Mouse (Mus musculus): Measurements from ENCODE around the gene Napa. TPM values are rescaled to one million over a fixed set of nuclear protein-coding genes. Genes with fewer than 3 reads are reported as not detected.

Gene Napa
- polyA plus RNA-seq, 1 experiment from 2014 or later, result 177 TPM

DNA sequence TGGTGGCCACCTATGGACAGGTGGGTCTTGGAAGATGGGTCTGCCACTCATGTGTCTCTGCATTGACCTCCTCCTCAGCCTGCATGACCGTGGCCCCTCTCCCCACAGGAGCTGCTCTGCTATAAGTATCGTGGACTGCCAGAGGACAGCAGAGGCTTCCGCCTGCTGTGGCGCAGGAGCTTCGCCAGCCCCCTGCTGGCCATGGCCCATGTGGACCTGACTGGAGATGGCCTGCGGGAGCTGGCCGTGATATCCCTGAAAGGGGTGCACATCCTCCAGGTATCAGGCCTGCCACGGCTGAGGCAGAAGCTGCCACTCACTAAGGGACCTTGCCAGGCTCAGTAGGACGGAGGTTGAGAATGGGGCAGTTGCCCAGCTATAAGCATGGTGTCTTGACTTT, 27.6 kb downstream of the Napa start:
- DNase-seq (ENCODE audit: low spot score) (no peak), ATAC-seq (ENCODE audit: low FRiP score) (no peak)
- Histone ChIP-seq H3K4me3 (ENCODE audit: low read depth, low read length) (no peak overlapping the region), H3K27ac (ENCODE audit: low read depth, low read length) (no peak overlapping the region), H3K4me2 (replicated peaks; ENCODE audit: low read depth, low read length) (no peak overlapping the region), H3K27me3 (ENCODE audit: control insufficient read depth, insufficient read depth, low read length) (no peaks in the 10 kb centered on the region), H3K9me3 (ENCODE audit: control insufficient read depth, low read length) (no peaks in the 10 kb centered on the region), H3K4me1 (replicated peaks; ENCODE audit: control insufficient read depth, insufficient read depth, low read length) (peaks cover 3% of the 10 kb centered on the region; the same call in 1 of the 2 replicates), H3K36me3 (ENCODE audit: control insufficient read depth, insufficient read depth, low read length) (no peaks in the 10 kb centered on the region), H3K9ac (ENCODE audit: low read depth, low read length) (no peak overlapping the region)
- WGBS, result 81% methylated on average over 9 of the region's 9 CpGs

DNA sequence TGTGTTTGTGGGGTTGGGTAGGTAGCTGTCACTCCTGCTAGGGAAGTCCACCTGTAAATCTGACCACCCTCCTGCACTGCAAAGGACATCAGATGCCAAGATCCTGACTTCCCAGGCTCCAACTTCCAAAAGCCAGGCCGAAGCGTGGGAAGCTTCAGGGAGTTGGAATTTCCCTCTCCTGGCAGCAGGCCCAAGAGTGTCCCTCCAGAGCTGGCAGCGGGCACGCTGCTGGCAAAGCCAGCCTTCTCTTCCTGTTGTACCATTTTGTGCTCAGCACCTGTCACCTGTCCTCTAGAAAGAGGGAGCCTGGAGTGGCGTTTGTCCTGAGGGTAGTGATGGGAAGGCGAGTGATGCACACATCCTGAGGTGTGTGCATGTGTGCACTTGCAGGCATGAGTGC, 30.1 kb downstream of the Napa start:
- no peak overlapping the region for H3K4me2 ChIP-seq (replicated peaks; ENCODE audit: low read depth, low read length)
- H3K9me3 ChIP-seq (ENCODE audit: control insufficient read depth, low read length), result no peaks in the 10 kb centered on the region
- no peak overlapping the region for H3K27ac ChIP-seq (ENCODE audit: low read depth, low read length)
- 87% methylated on average over 6 of the region's 6 CpGs for WGBS
- ATAC-seq (ENCODE audit: low FRiP score) (no peak), DNase-seq (ENCODE audit: low spot score) (no peak)
- peaks cover 11% of the 10 kb centered on the region for H3K4me1 ChIP-seq (replicated peaks; ENCODE audit: control insufficient read depth, insufficient read depth, low read length)
- H3K4me3 ChIP-seq (ENCODE audit: low read depth, low read length), result no peak overlapping the region
- no peaks in the 10 kb centered on the region for H3K36me3 ChIP-seq (ENCODE audit: control insufficient read depth, insufficient read depth, low read length)
- H3K9ac ChIP-seq (ENCODE audit: low read depth, low read length), result no peak overlapping the region
- H3K27me3 ChIP-seq (ENCODE audit: control insufficient read depth, insufficient read depth, low read length), result no peaks in the 10 kb centered on the region

DNA sequence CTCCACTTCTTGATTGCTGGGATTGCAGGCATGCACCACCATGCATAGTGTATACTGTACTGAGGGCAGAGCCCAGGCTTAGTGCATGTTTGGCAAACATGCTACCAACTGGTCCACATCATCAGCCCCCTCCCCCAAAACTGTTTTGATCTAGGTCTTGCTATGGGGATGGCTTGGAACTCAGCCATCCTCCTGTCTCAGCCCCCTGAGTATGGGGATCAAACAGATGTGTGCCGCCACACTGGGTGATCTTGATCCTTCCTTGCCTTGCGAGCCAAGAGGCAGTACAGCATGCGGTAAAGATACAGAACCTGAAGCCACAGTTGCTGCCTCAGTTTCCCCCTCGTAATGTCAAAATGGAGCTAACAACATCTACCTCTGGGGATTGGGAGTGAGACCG, 30.6 kb downstream of the Napa start:
- Histone ChIP-seq H3K9ac (ENCODE audit: low read depth, low read length) (no peak overlapping the region), H3K27me3 (ENCODE audit: control insufficient read depth, insufficient read depth, low read length) (no peaks in the 10 kb centered on the region), H3K27ac (ENCODE audit: low read depth, low read length) (no peak overlapping the region; the same call in 1 of the 2 replicates), H3K4me2 (replicated peaks; ENCODE audit: low read depth, low read length) (peak overlapping the region; percentile 87; the same call in 1 of the 2 replicates), H3K4me1 (replicated peaks; ENCODE audit: control insufficient read depth, insufficient read depth, low read length) (peaks cover 11% of the 10 kb centered on the region), H3K36me3 (ENCODE audit: control insufficient read depth, insufficient read depth, low read length) (no peaks in the 10 kb centered on the region), H3K4me3 (ENCODE audit: low read depth, low read length) (no peak overlapping the region), H3K9me3 (ENCODE audit: control insufficient read depth, low read length) (no peaks in the 10 kb centered on the region)
- ATAC-seq (ENCODE audit: low FRiP score) (no peak), DNase-seq (ENCODE audit: low spot score) (no peak)
- 72% methylated on average over 5 of the region's 5 CpGs for WGBS

- H3K4me2 ChIP-seq (replicated peaks; ENCODE audit: low read depth, low read length), result peak within 1 kb of the TSS; percentile 87
- H3K27ac ChIP-seq (ENCODE audit: low read depth, low read length), result peak within 1 kb of the TSS; percentile 88
- no peaks in the 10 kb centered on the region for H3K36me3 ChIP-seq (ENCODE audit: control insufficient read depth, insufficient read depth, low read length)
- H3K9ac ChIP-seq (ENCODE audit: low read depth, low read length), result peak within 1 kb of the TSS; percentile 77
- H3K4me3 ChIP-seq (ENCODE audit: low read depth, low read length), result peak within 1 kb of the TSS; percentile 73
- no peaks in the 10 kb centered on the region for H3K27me3 ChIP-seq (ENCODE audit: control insufficient read depth, insufficient read depth, low read length)
- peak; percentile 85 for ATAC-seq (ENCODE audit: low FRiP score)
- under 1% methylated on average over 12 of the region's 12 CpGs for WGBS
- peak; percentile 90 for DNase-seq (ENCODE audit: low spot score)
- no peaks in the 10 kb centered on the region for H3K9me3 ChIP-seq (ENCODE audit: control insufficient read depth, low read length)
- peaks cover 16% of the 10 kb centered on the region for H3K4me1 ChIP-seq (replicated peaks; ENCODE audit: control insufficient read depth, insufficient read depth, low read length)
Measured at GRCm38 (mm10) chr7:16129421-16129845, 31.2 kb downstream of the Napa start, which contains the start of gene Slc8a2. Slc8a2 (plus strand) TSS chr7:16129826.

- Histone ChIP-seq H3K9ac (ENCODE audit: low read depth, low read length) (peak overlapping the region; percentile 77), H3K27ac (ENCODE audit: low read depth, low read length) (peak overlapping the region; percentile 88), H3K27me3 (ENCODE audit: control insufficient read depth, insufficient read depth, low read length) (no peaks in the 10 kb centered on the region), H3K4me2 (replicated peaks; ENCODE audit: low read depth, low read length) (peak overlapping the region; percentile 87), H3K4me1 (replicated peaks; ENCODE audit: control insufficient read depth, insufficient read depth, low read length) (peaks cover 17% of the 10 kb centered on the region), H3K9me3 (ENCODE audit: control insufficient read depth, low read length) (no peaks in the 10 kb centered on the region), H3K36me3 (ENCODE audit: control insufficient read depth, insufficient read depth, low read length) (no peaks in the 10 kb centered on the region), H3K4me3 (ENCODE audit: low read depth, low read length) (peak overlapping the region; percentile 73)
- peak; percentile 80 for ATAC-seq (ENCODE audit: low FRiP score)
- DNase-seq (ENCODE audit: low spot score), result peak; percentile 87
- 2% methylated on average over 29 of the region's 38 CpGs for WGBS
Measured at GRCm38 (mm10) chr7:16129846-16130691, 31.8 kb downstream of the Napa start.

- Histone ChIP-seq H3K4me2 (replicated peaks; ENCODE audit: low read depth, low read length) (peak overlapping the region; percentile 87), H3K4me1 (replicated peaks; ENCODE audit: control insufficient read depth, insufficient read depth, low read length) (peaks cover 17% of the 10 kb centered on the region), H3K4me3 (ENCODE audit: low read depth, low read length) (peak overlapping the region; percentile 73), H3K27ac (ENCODE audit: low read depth, low read length) (peak overlapping the region; percentile 19), H3K9ac (ENCODE audit: low read depth, low read length) (peak overlapping the region; percentile 77), H3K9me3 (ENCODE audit: control insufficient read depth, low read length) (no peaks in the 10 kb centered on the region), H3K27me3 (ENCODE audit: control insufficient read depth, insufficient read depth, low read length) (no peaks in the 10 kb centered on the region), H3K36me3 (ENCODE audit: control insufficient read depth, insufficient read depth, low read length) (no peaks in the 10 kb centered on the region)
- WGBS, result 44% methylated on average over 13 of the region's 13 CpGs
- no peak for ATAC-seq (ENCODE audit: low FRiP score)
- no peak for DNase-seq (ENCODE audit: low spot score)
Measured at GRCm38 (mm10) chr7:16130956-16131634, 32.8 kb downstream of the Napa start.

DNA sequence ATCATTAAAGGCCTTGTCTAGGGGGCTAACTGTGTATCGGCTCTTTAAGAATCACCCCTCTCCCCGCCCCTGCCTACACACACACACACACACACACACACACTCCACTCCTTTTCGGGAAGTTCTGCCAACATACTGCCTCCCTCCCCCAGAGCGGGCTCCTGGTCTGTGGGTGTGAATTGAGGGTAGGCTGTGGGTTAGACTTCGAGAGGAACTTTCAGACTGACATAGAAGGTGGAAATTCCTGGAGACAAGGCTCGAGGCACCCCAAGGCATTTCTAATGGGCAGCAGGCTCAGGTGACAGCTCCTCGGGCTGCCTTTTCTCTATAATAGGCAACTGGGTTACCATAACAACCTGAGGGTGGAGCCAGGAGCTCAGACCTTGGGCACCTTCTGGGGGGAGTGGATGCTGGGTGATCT, 33.9 kb downstream of the Napa start:
- DNase-seq (ENCODE audit: low spot score), result peak; percentile 32
- H3K27me3 ChIP-seq (ENCODE audit: control insufficient read depth, insufficient read depth, low read length), result no peaks in the 10 kb centered on the region
- 18% methylated on average over 6 of the region's 7 CpGs for WGBS
- H3K4me1 ChIP-seq (replicated peaks; ENCODE audit: control insufficient read depth, insufficient read depth, low read length), result peaks cover 17% of the 10 kb centered on the region
- H3K9ac ChIP-seq (ENCODE audit: low read depth, low read length), result 0 out of 2 replicates have a peak overlapping the region, but pooled peaks have one; percentile 15
- H3K27ac ChIP-seq (ENCODE audit: low read depth, low read length), result peak overlapping the region; percentile 17; the same call in 1 of the 2 replicates
- no peaks in the 10 kb centered on the region for H3K9me3 ChIP-seq (ENCODE audit: control insufficient read depth, low read length)
- H3K4me2 ChIP-seq (replicated peaks; ENCODE audit: low read depth, low read length), result peak overlapping the region; percentile 32; the same call in 1 of the 2 replicates
- no peaks in the 10 kb centered on the region for H3K36me3 ChIP-seq (ENCODE audit: control insufficient read depth, insufficient read depth, low read length)
- peak overlapping the region; percentile 8; the same call in 1 of the 2 replicates for H3K4me3 ChIP-seq (ENCODE audit: low read depth, low read length)
- no peak for ATAC-seq (ENCODE audit: low FRiP score)

- H3K4me3 ChIP-seq (ENCODE audit: low read depth, low read length), result no peak overlapping the region
- no peak overlapping the region for H3K27ac ChIP-seq (ENCODE audit: low read depth, low read length)
- no peaks in the 10 kb centered on the region for H3K36me3 ChIP-seq (ENCODE audit: control insufficient read depth, insufficient read depth, low read length)
- WGBS, result 76% methylated on average over 3 of the region's 3 CpGs
- no peak overlapping the region for H3K9ac ChIP-seq (ENCODE audit: low read depth, low read length)
- no peak for DNase-seq (ENCODE audit: low spot score)
- no peaks in the 10 kb centered on the region for H3K9me3 ChIP-seq (ENCODE audit: control insufficient read depth, low read length)
- no peaks in the 10 kb centered on the region for H3K27me3 ChIP-seq (ENCODE audit: control insufficient read depth, insufficient read depth, low read length)
- H3K4me1 ChIP-seq (replicated peaks; ENCODE audit: control insufficient read depth, insufficient read depth, low read length), result peaks cover 17% of the 10 kb centered on the region
- no peak for ATAC-seq (ENCODE audit: low FRiP score)
- H3K4me2 ChIP-seq (replicated peaks; ENCODE audit: low read depth, low read length), result no peak overlapping the region
Measured at GRCm38 (mm10) chr7:16132926-16133325, 34.7 kb downstream of the Napa start.

Data from hindbrain, embryonic 11.5 days (tissue).